Mouse (Mus musculus): ENCODE measurements around the gene Lca5. TPM values are rescaled to one million over a fixed set of nuclear protein-coding genes. Genes with fewer than 3 reads are reported as not detected.

The Lca5 gene
- polyA plus RNA-seq, 1 experiment from 2014 or later: 0.45 TPM

DNA sequence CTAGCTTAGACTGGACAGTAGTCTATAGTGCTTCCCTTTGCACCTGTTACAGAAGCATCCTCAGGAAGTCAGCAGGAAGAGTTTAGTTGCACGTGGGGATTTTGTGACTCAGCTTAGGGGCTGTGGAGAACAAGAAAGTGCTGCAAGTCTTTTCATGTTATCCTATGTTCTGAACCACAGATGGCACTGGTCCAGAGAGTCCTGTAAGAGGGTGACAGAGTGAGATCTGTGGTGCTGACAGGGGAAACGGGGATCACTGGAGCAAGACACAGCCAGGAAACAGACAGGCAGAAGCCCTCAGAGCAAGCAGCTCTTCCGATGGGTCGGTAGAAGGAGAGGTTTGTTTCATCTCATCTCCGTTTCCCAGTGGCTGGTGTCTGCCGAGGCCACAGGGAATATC is 55.6 kb downstream of the Lca5 start:
- DNase-seq (no peak), ATAC-seq (no peak)
- Histone ChIP-seq H3K4me2 (ENCODE audit: low read depth, low read length) (no peak overlapping the region), H3K9ac (replicated peaks) (no peak overlapping the region), H3K27ac (ENCODE audit: low read depth) (no peak overlapping the region), H3K4me1 (ENCODE audit: insufficient read depth) (no peaks in the 10 kb centered on the region), H3K27me3 (ENCODE audit: insufficient read depth, low read length) (no peaks in the 10 kb centered on the region), H3K4me3 (ENCODE audit: low read depth, low read length) (no peak overlapping the region), H3K36me3 (replicated peaks; ENCODE audit: insufficient read depth, low read length) (no peaks in the 10 kb centered on the region), H3K9me3 (ENCODE audit: low read length) (no peaks in the 10 kb centered on the region)
- no peak for TF ChIP-seq EP300 (IDR thresholded peaks at IDR 0.05; ENCODE audit: low read depth)
- TF ChIP-seq CTCF (IDR thresholded peaks at IDR 0.05; ENCODE audit: low read depth): no peak
- WGBS (ENCODE audit: insufficient replicate concordance): 51% methylated on average over 6 of the region's 6 CpGs

DNA sequence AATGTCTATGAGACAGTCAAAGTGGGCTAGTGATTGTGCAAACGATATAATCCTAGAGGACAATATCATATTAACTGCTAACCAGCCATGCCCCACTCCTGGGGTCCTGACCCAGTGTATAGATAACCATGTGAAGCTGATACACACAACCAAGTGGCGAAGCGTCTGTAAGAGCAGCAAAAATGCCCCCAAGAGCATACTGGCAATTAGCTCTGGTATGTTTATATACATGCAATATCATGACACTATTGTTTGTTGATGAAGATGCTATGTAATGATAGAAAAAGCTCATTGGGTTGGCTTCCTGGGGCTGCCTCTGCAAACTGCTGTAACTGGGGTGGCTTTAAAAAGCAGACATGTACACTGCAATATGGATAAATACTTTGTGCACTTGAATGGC is 57.7 kb downstream of the Lca5 start:
- WGBS (ENCODE audit: insufficient replicate concordance): 70% methylated on average over 3 of the region's 3 CpGs
- H3K36me3 ChIP-seq (replicated peaks; ENCODE audit: insufficient read depth, low read length): no peaks in the 10 kb centered on the region
- no peaks in the 10 kb centered on the region for H3K9me3 ChIP-seq (ENCODE audit: low read length)
- ATAC-seq (no peak), DNase-seq (no peak)
- no peak for TF ChIP-seq EP300 (IDR thresholded peaks at IDR 0.05; ENCODE audit: low read depth)
- TF ChIP-seq CTCF (IDR thresholded peaks at IDR 0.05; ENCODE audit: low read depth): no peak
- no peak overlapping the region for H3K27ac ChIP-seq (ENCODE audit: low read depth)
- no peaks in the 10 kb centered on the region for H3K4me1 ChIP-seq (ENCODE audit: insufficient read depth)
- no peak overlapping the region for H3K4me2 ChIP-seq (ENCODE audit: low read depth, low read length)
- H3K27me3 ChIP-seq (ENCODE audit: insufficient read depth, low read length): no peaks in the 10 kb centered on the region
- H3K4me3 ChIP-seq (ENCODE audit: low read depth, low read length): no peak overlapping the region
- no peak overlapping the region for H3K9ac ChIP-seq (replicated peaks)

DNA sequence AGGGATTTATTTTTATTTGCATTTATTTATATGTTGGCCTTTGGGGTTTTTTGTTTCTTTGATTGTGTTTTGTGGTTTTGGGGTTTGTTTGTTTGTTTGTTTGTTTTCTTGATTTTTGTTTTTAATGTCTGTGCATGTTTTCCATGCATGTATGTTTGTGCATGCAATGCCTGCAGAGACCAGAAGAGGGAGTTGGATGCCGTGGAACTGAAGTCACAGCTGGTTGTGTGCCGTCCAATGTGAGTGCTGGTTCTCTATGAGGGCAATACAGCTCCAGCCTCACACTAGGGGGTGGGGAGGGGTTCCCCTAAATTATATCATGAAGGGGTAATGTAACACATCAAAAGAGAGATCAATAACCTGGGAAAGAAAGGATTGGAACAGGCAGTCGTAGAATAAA is 58.2 kb downstream of the Lca5 start:
- H3K4me3 ChIP-seq (ENCODE audit: low read depth, low read length): no peak overlapping the region
- ATAC-seq (no peak), DNase-seq (peak; percentile 29)
- no peaks in the 10 kb centered on the region for H3K27me3 ChIP-seq (ENCODE audit: insufficient read depth, low read length)
- WGBS (ENCODE audit: insufficient replicate concordance): 36% methylated on average over 3 of the region's 3 CpGs
- H3K4me2 ChIP-seq (ENCODE audit: low read depth, low read length): no peak overlapping the region
- H3K9me3 ChIP-seq (ENCODE audit: low read length): no peaks in the 10 kb centered on the region
- no peaks in the 10 kb centered on the region for H3K4me1 ChIP-seq (ENCODE audit: insufficient read depth)
- H3K9ac ChIP-seq (replicated peaks): no peak overlapping the region
- H3K36me3 ChIP-seq (replicated peaks; ENCODE audit: insufficient read depth, low read length): no peaks in the 10 kb centered on the region
- TF ChIP-seq CTCF (IDR thresholded peaks at IDR 0.05; ENCODE audit: low read depth): peak; percentile 67
- TF ChIP-seq EP300 (IDR thresholded peaks at IDR 0.05; ENCODE audit: low read depth): no peak
- H3K27ac ChIP-seq (ENCODE audit: low read depth): no peak overlapping the region

DNA sequence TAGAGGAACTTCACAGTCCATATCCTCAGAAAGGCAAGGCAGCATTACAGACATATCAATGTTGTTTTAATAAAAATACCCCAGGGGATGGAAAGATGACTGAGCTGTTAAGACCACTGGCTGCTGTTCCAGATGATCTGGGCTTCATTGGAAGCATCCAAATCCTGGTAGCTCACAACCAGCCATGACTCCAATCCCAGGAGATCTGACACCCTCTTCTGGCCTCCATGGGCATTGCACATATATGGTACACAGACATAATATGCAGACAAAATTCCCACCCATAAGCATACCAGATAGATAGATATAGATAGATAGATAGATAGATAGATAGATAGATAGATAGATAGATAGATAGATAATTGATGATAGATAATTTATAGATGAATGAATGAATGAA is 59.6 kb downstream of the Lca5 start:
- H3K27ac ChIP-seq (ENCODE audit: low read depth): no peak overlapping the region
- no peak overlapping the region for H3K4me3 ChIP-seq (ENCODE audit: low read depth, low read length)
- H3K4me2 ChIP-seq (ENCODE audit: low read depth, low read length): no peak overlapping the region
- H3K27me3 ChIP-seq (ENCODE audit: insufficient read depth, low read length): no peaks in the 10 kb centered on the region
- no peak for ATAC-seq
- H3K9ac ChIP-seq (replicated peaks): no peak overlapping the region
- no peaks in the 10 kb centered on the region for H3K4me1 ChIP-seq (ENCODE audit: insufficient read depth)
- DNase-seq: no peak
- no peaks in the 10 kb centered on the region for H3K36me3 ChIP-seq (replicated peaks; ENCODE audit: insufficient read depth, low read length)
- TF ChIP-seq CTCF (IDR thresholded peaks at IDR 0.05; ENCODE audit: low read depth): peak; percentile 42
- TF ChIP-seq EP300 (IDR thresholded peaks at IDR 0.05; ENCODE audit: low read depth): no peak
- no peaks in the 10 kb centered on the region for H3K9me3 ChIP-seq (ENCODE audit: low read length)

DNA sequence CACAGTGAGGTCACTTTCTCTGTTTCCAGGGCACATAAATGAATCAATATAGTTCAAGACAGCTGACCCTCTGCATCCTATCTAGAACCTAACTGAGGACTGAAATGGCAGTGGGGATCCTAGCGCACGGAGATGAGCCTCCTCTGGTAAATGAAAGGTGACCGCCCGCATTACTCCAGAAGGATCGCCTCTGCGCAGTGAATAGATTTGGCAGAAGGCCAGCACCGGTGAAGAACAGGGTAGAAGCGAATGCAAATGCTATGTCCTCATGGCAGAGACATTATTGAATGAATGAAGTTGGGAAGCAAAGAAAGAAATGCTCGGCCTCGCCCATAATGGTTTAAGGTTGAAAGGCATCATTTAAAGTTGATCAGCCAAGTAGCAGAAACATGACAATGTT is 61.3 kb downstream of the Lca5 start:
- 82% methylated on average over 10 of the region's 10 CpGs for WGBS (ENCODE audit: insufficient replicate concordance)
- Histone ChIP-seq H3K4me2 (ENCODE audit: low read depth, low read length) (no peak overlapping the region), H3K27me3 (ENCODE audit: insufficient read depth, low read length) (no peaks in the 10 kb centered on the region), H3K9ac (replicated peaks) (no peak overlapping the region), H3K4me1 (ENCODE audit: insufficient read depth) (no peaks in the 10 kb centered on the region), H3K27ac (ENCODE audit: low read depth) (no peak overlapping the region), H3K4me3 (ENCODE audit: low read depth, low read length) (no peak overlapping the region), H3K9me3 (ENCODE audit: low read length) (no peaks in the 10 kb centered on the region), H3K36me3 (replicated peaks; ENCODE audit: insufficient read depth, low read length) (no peaks in the 10 kb centered on the region)
- DNase-seq (no peak), ATAC-seq (no peak)
- no peak for TF ChIP-seq CTCF (IDR thresholded peaks at IDR 0.05; ENCODE audit: low read depth)

DNA sequence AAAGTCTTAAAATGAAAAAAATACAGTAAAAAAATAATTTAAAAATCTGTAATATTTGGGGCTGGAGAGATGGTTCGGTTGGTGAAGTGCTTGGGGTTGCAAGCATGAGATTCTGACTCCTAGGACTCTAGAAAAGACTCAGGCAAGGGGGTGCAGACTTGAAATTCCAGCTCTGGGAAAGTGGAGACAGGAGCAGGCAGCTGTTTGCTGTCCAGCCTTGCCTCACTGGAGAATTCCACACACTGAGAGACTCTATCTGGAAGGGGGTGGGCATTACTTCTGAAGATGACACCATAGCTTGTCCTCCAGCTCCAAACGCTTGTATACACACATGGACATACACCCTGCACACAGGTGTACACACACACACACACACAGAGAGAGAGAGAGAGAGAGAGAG is 63.8 kb downstream of the Lca5 start:
- TF ChIP-seq CTCF (IDR thresholded peaks at IDR 0.05; ENCODE audit: low read depth): no peak
- no peak for TF ChIP-seq EP300 (IDR thresholded peaks at IDR 0.05; ENCODE audit: low read depth)
- DNase-seq: no peak
- Histone ChIP-seq H3K4me2 (ENCODE audit: low read depth, low read length) (no peak overlapping the region), H3K4me3 (ENCODE audit: low read depth, low read length) (no peak overlapping the region), H3K4me1 (ENCODE audit: insufficient read depth) (no peaks in the 10 kb centered on the region), H3K36me3 (replicated peaks; ENCODE audit: insufficient read depth, low read length) (no peaks in the 10 kb centered on the region), H3K27ac (ENCODE audit: low read depth) (no peak overlapping the region), H3K9ac (replicated peaks) (no peak overlapping the region), H3K27me3 (ENCODE audit: insufficient read depth, low read length) (no peaks in the 10 kb centered on the region), H3K9me3 (ENCODE audit: low read length) (no peaks in the 10 kb centered on the region)
- ATAC-seq: no peak
- 75% methylated on average over 2 of the region's 2 CpGs for WGBS (ENCODE audit: insufficient replicate concordance)

DNA sequence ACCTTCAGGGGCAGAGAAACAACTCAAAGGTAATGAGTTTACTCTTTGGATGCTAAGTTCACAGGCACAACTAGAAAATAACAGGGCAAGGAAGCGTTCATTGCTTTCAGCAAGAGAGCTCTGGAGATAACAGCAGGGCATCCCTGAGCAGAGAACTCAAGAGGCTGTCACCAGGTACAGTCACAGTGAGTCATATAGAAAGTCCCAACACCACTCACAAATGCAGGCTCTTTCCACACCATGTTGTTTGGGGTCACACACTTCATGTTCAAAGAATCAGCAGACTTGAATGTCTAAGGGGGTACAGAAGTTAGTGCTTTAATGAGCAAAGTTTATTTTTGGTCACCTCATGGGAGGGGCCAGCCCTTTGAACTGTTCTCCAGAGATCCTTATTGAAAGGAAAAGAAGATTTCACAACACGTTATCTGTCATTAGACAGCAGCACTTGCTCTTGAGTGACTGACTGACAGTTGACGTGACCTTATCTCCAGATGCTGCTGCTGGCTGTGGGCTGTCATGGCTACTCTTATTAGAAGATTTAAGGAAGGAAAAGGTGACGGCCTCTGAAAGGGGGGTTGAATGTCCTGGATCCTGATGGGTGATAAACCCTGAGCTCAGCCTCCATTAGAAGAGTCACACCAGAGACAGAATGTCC is 65.3 kb downstream of the Lca5 start:
- Histone ChIP-seq H3K9ac (replicated peaks) (no peak overlapping the region), H3K9me3 (ENCODE audit: low read length) (no peaks in the 10 kb centered on the region), H3K4me3 (ENCODE audit: low read depth, low read length) (no peak overlapping the region), H3K27ac (ENCODE audit: low read depth) (no peak overlapping the region), H3K4me1 (ENCODE audit: insufficient read depth) (no peaks in the 10 kb centered on the region), H3K4me2 (ENCODE audit: low read depth, low read length) (no peak overlapping the region), H3K36me3 (replicated peaks; ENCODE audit: insufficient read depth, low read length) (no peaks in the 10 kb centered on the region), H3K27me3 (ENCODE audit: insufficient read depth, low read length) (no peaks in the 10 kb centered on the region)
- ATAC-seq: 0 out of 2 replicates have a peak, but pooled peaks have one; percentile 17
- no peak for DNase-seq
- TF ChIP-seq EP300 (IDR thresholded peaks at IDR 0.05; ENCODE audit: low read depth): no peak
- no peak for TF ChIP-seq CTCF (IDR thresholded peaks at IDR 0.05; ENCODE audit: low read depth)
- WGBS (ENCODE audit: insufficient replicate concordance): 31% methylated on average over 4 of the region's 4 CpGs
